Mouse (Mus musculus) forebrain, embryonic 16.5 days (tissue): ENCODE measurements at regions not wholly inside any gene's neighbourhood (a gene's known extent, or its start where the extent isn't known, plus 50 kb on each side); places are given as distances from the start of the nearest gene placed in this dataset.

ENCODE experiments used
- ATAC-seq: fragments of 200-750 bp; cut with Nextera tagmentation; 2 replicates; pipeline ENCODE4 v1.8.0; 2017; ENCODE audit warnings: mild to moderate bottlenecking, moderate library complexity
- H3K27ac ChIP-seq: fragments of 300-500 bp; sonication (generic); 2 replicates; pipeline ENCODE4 v1.5.1; 2014; ENCODE audit warnings: low read length, control low read depth
- H3K27me3 ChIP-seq: fragments of 300-500 bp; sonication (generic); replicated peaks from 2 replicates; pipeline ENCODE4 v1.6.1; 2014; ENCODE audit warnings: low read length; ENCODE audit not compliant: control insufficient read depth, insufficient read depth
- H3K36me3 ChIP-seq: fragments of 300-500 bp; sonication (generic); 2 replicates; pipeline ENCODE4 v1.6.1; 2014; ENCODE audit not compliant: control insufficient read depth, insufficient read depth
- H3K4me1 ChIP-seq: fragments of 300-500 bp; sonication (generic); replicated peaks from 2 replicates; pipeline ENCODE4 v1.6.1; 2014; ENCODE audit warnings: low read length; ENCODE audit not compliant: control insufficient read depth, insufficient read depth
- H3K4me2 ChIP-seq: fragments of 300-500 bp; sonication (generic); 2 replicates; pipeline ENCODE4 v1.6.1; 2014; ENCODE audit warnings: mild to moderate bottlenecking, low read length, control low read depth
- H3K4me3 ChIP-seq: fragments of 300-500 bp; sonication (generic); replicated peaks from 2 replicates; pipeline ENCODE4 v1.5.1; 2014; ENCODE audit warnings: mild to moderate bottlenecking, low read length, control low read depth
- H3K9ac ChIP-seq: fragments of 300-500 bp; sonication (generic); replicated peaks from 2 replicates; pipeline ENCODE4 v1.6.1; 2014; ENCODE audit warnings: low read depth, low read length, control low read depth
- H3K9me3 ChIP-seq: fragments of 300-500 bp; sonication (generic); 2 replicates; pipeline ENCODE4 v1.6.1; 2016; ENCODE audit warnings: low read length; ENCODE audit not compliant: control insufficient read depth
- WGBS: fragments of 180-500 bp; shearing (Covaris S2); extraction: QIAGEN DNeasy Blood & Tissue Kit; methylation state at CpG from one replicate; pipeline ENCODE4 v1.1.7; 2014; 5-methylcytosine and 5-hydroxymethylcytosine counted together

- no peak overlapping the region for H3K4me3 ChIP-seq
- H3K27ac ChIP-seq = no peak overlapping the region
- no peaks in the 10 kb centered on the region for H3K27me3 ChIP-seq
- H3K9ac ChIP-seq = no peak overlapping the region
- H3K36me3 ChIP-seq = no peaks in the 10 kb centered on the region
- 81% methylated on average over 8 of the region's 8 CpGs for WGBS
- no peak for ATAC-seq
- no peaks in the 10 kb centered on the region for H3K9me3 ChIP-seq
- no peak overlapping the region for H3K4me2 ChIP-seq
- H3K4me1 ChIP-seq = no peaks in the 10 kb centered on the region
These were observed 62.8 kb upstream of the Pum3 start for GRCm38 (mm10) chr19:27492468-27492867.

DNA sequence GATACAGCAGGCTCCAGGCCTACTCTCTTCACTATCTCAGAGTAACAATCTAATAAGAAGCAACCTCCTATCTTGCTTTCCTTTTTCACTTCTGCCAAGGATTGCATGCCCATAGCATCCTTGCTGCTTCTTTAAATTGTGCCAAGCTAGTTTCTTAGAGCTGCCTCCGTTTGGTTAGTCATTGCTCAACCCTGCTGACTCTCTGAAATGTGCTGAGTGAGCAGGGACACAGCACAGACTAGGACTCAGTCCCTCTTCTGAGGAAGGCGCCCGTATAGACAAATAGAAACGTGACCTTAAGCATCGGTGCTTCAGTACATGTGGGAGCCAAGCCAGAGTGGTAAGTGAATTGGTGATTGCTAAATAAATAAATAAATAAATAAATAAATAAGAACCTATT lies 62.2 kb upstream of the Pum3 start:
- no peak overlapping the region for H3K4me2 ChIP-seq
- WGBS = 91% methylated on average over 5 of the region's 5 CpGs
- no peak overlapping the region for H3K9ac ChIP-seq
- no peaks in the 10 kb centered on the region for H3K9me3 ChIP-seq
- no peaks in the 10 kb centered on the region for H3K36me3 ChIP-seq
- no peaks in the 10 kb centered on the region for H3K27me3 ChIP-seq
- ATAC-seq = no peak
- H3K27ac ChIP-seq = no peak overlapping the region
- H3K4me3 ChIP-seq = no peak overlapping the region
- no peaks in the 10 kb centered on the region for H3K4me1 ChIP-seq

DNA sequence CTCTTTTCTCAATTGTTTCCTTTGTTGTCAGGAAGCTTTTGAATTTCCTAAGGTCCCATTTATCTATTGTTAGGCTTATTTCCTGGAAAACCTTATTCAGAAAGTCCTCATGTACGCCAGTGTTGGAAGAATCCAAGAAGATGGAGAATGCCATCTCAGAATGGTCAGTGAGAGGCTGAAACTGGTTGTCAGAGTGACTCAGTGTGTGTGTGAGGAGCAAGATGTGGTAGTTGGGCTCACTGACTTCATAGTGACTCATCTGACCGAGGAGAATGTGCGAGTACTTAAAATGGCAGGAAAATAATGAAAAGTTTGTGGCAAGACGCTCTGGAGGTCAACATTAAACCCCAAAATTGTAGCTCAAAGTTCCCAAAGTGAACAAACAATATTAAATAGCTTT lies 59.4 kb upstream of the Pum3 start:
- Histone ChIP-seq H3K27ac (no peak overlapping the region), H3K4me2 (no peak overlapping the region), H3K9me3 (no peaks in the 10 kb centered on the region), H3K4me3 (no peak overlapping the region), H3K36me3 (no peaks in the 10 kb centered on the region), H3K9ac (no peak overlapping the region), H3K27me3 (no peaks in the 10 kb centered on the region), H3K4me1 (no peaks in the 10 kb centered on the region)
- ATAC-seq = no peak
- WGBS = 84% methylated on average over 4 of the region's 4 CpGs
